Mouse (Mus musculus) myocyte (in vitro differentiated cells): ENCODE measurements at regions not wholly inside any gene's neighbourhood (a gene's known extent, or its start where the extent isn't known, plus 50 kb on each side); places are given as distances from the start of the nearest gene placed in this dataset.

Source experiments
- CEBPB ChIP-seq: IDR thresholded peaks from 2 replicates; pipeline ENCODE4 v1.6.1; 2011; ENCODE audit warnings: mild to moderate bottlenecking, moderate library complexity; ENCODE audit not compliant: poor library complexity, insufficient read depth, severe bottlenecking
- E2F4 ChIP-seq: IDR thresholded peaks from one replicate; pipeline ENCODE4 v1.6.1; 2011; ENCODE audit warnings: mild to moderate bottlenecking, control low read depth, moderate library complexity; ENCODE audit not compliant: insufficient read depth
- MAX ChIP-seq: IDR thresholded peaks from one replicate; pipeline ENCODE4 v1.6.1; 2011; ENCODE audit warnings: low read depth, mild to moderate bottlenecking, control low read depth
- MYOD1 ChIP-seq, 3 experiments: IDR thresholded peaks; one replicate each; pipeline ENCODE4 v1.6.1; 2011; ENCODE audit warnings: control low read depth in 2 of 3, low read depth in 2 of 3, mild to moderate bottlenecking in 2 of 3, moderate library complexity in 1 of 3; ENCODE audit not compliant: insufficient read length in 2 of 3, control insufficient read depth in 1 of 3
- MYOG ChIP-seq, 3 experiments: IDR thresholded peaks; one replicate each; pipeline ENCODE4 v1.6.1; 2011; ENCODE audit warnings: control low read depth in 2 of 3, low read depth in 2 of 3, mild to moderate bottlenecking in 2 of 3; ENCODE audit not compliant: insufficient read length in 2 of 3, control insufficient read depth in 1 of 3, insufficient read depth in 1 of 3
- POLR2A ChIP-seq: IDR thresholded peaks from one replicate; pipeline ENCODE4 v1.6.1; 2011; ENCODE audit warnings: low read depth, mild to moderate bottlenecking, control low read depth, moderate library complexity; ENCODE audit not compliant: insufficient read length
- POLR2AphosphoS2 ChIP-seq: IDR thresholded peaks from one replicate; pipeline ENCODE4 v1.6.1; 2011; ENCODE audit warnings: low read depth, control low read depth; ENCODE audit not compliant: insufficient read length
- SRF ChIP-seq: IDR thresholded peaks from one replicate; pipeline ENCODE4 v1.6.1; 2011; ENCODE audit warnings: low read depth; ENCODE audit not compliant: control insufficient read depth, insufficient read length
- TCF12 ChIP-seq: IDR thresholded peaks from one replicate; pipeline ENCODE4 v1.6.1; 2011; ENCODE audit warnings: mild to moderate bottlenecking, control low read depth; ENCODE audit not compliant: poor library complexity, insufficient read depth, severe bottlenecking

GRCm38 (mm10) chr14:25325887-25326286, 133.1 kb upstream of the Zmiz1 start:
- TF ChIP-seq TCF12 (no peak), POLR2A (no peak), POLR2AphosphoS2 (no peak), MAX (no peak), MYOG (IDR thresholded peaks at IDR 0.05; ENCODE audit: control insufficient read depth in 1 of 3, insufficient read depth in 1 of 3, insufficient read length in 2 of 3, low read depth in 2 of 3) (no peak), CEBPB (no peak), E2F4 (no peak), SRF (no peak), MYOD1 (IDR thresholded peaks at IDR 0.05; ENCODE audit: control insufficient read depth in 1 of 3, insufficient read length in 2 of 3, low read depth in 2 of 3) (no peak)
